In genomic region chr4:123858090-123858489, GRCm38 (mm10) we compare ENCODE assay signal across 26 mouse cellular contexts. TPM values are rescaled to one million over a fixed set of nuclear protein-coding genes. Genes with fewer than 3 reads are reported as not detected.
"Had no signal": no experiment of that assay in that cellular context is flagged by ENCODE, and none has a peak within 500 bp of the region (broad histone marks: within the 10 kb centered on the region; RNA-seq: fewer than 3 reads in every experiment).

No protein-coding gene starts in this region.

- H3K9me3 ChIP-seq: neural tube, embryonic 12.5 days; neural tube, embryonic 13.5 days; neural tube, embryonic 15.5 days; stomach, embryonic 15.5 days had no signal

- H3K4me2 ChIP-seq: neural tube, embryonic 12.5 days; neural tube, embryonic 13.5 days; neural tube, embryonic 15.5 days; stomach, embryonic 15.5 days had no signal

- H3K4me3 ChIP-seq: neural tube, embryonic 12.5 days; neural tube, embryonic 13.5 days; neural tube, embryonic 15.5 days; stomach, embryonic 15.5 days had no signal

- H3K36me3 ChIP-seq: neural tube, embryonic 12.5 days; neural tube, embryonic 13.5 days; neural tube, embryonic 15.5 days; stomach, embryonic 15.5 days had no signal

- DNase-seq: retina, postnatal 1 day; right cerebral cortex, adult 18-20 months; right cerebral cortex, postnatal 14 days; right cerebral cortex, postnatal 25 days; right cerebral cortex, postnatal 4 days; spleen, adult 18-20 months; thymus, adult 18-20 months; thymus, adult 2 months; thymus, postnatal 14 days; thymus, postnatal 25 days; thymus, postnatal 36 days; thymus, postnatal 4 days had no signal

- H3K27me3 ChIP-seq: neural tube, embryonic 12.5 days; neural tube, embryonic 13.5 days; neural tube, embryonic 15.5 days; stomach, embryonic 15.5 days had no signal

- H3K9ac ChIP-seq: neural tube, embryonic 12.5 days; neural tube, embryonic 13.5 days; neural tube, embryonic 15.5 days; stomach, embryonic 15.5 days had no signal

- H3K4me1 ChIP-seq: neural tube, embryonic 12.5 days; neural tube, embryonic 13.5 days; neural tube, embryonic 15.5 days; stomach, embryonic 15.5 days had no signal

- H3K27ac ChIP-seq: neural tube, embryonic 12.5 days; neural tube, embryonic 13.5 days; neural tube, embryonic 15.5 days; stomach, embryonic 15.5 days; stomach, postnatal 0 days had no signal

RNA-seq across cellular contexts. Expression of gene 4933427I04Rik, which starts 1.4 kb away (rescaled TPM):
- total RNA-seq: neutrophil, adult 5-6 weeks had no signal
- polyA plus RNA-seq: neural tube, embryonic 11.5 days; small intestine, adult 2 months; spleen, adult 2 months; stomach, postnatal 0 days; thymus, postnatal 0 days had no signal

RNA-seq across cellular contexts. Expression of gene 4930535I16Rik, which starts 59.7 kb away (rescaled TPM):
- total RNA-seq: neutrophil, adult 5-6 weeks had no signal
- polyA plus RNA-seq: neural tube, embryonic 11.5 days; neural tube, embryonic 12.5 days; neural tube, embryonic 13.5 days; neural tube, embryonic 14.5 days; neural tube, embryonic 15.5 days; spleen, adult 2 months; stomach, embryonic 14.5 days; stomach, embryonic 15.5 days; stomach, embryonic 16.5 days; stomach, postnatal 0 days; thymus, postnatal 0 days; urinary bladder, adult 2 months had no signal
